ENCODE assay signal across 17 mouse cellular contexts in genomic region chr11:68388655-68389015, GRCm38 (mm10). TPM values are rescaled to one million over a fixed set of nuclear protein-coding genes. Genes with fewer than 3 reads are reported as not detected.
DNase-seq lines count a peak whose midpoint lies in the region; ATAC-seq and TF ChIP-seq lines count a peak whose summit lies in the region.
"Had no signal": no experiment of that assay in that cellular context is flagged by ENCODE, and none has a peak within 500 bp of the region (broad histone marks: within the 10 kb centered on the region; RNA-seq: fewer than 3 reads in every experiment).

No protein-coding gene starts in this region.

- H3K9ac ChIP-seq in hindbrain, embryonic 14.5 days, result no peak overlapping the region
- H3K9ac ChIP-seq in neural tube, embryonic 12.5 days, result no peak overlapping the region
- H3K9ac ChIP-seq in neural tube, embryonic 15.5 days (replicated peaks), result no peak overlapping the region
- H3K9ac ChIP-seq: limb, embryonic 15.5 days had no signal

- H3K36me3 ChIP-seq in hindbrain, embryonic 10.5 days, result peaks cover 7% of the 10 kb centered on the region; the same call in 1 of the 2 replicates
- no peaks in the 10 kb centered on the region for H3K36me3 ChIP-seq in hindbrain, embryonic 14.5 days (replicated peaks; ENCODE audit: control insufficient read depth, insufficient read depth)
- 0 out of 2 replicates have a peak, but pooled peaks cover 3% of the 10 kb centered on the region for H3K36me3 ChIP-seq in neural tube, embryonic 12.5 days
- no peaks in the 10 kb centered on the region for H3K36me3 ChIP-seq in neural tube, embryonic 15.5 days
- H3K36me3 ChIP-seq: embryonic facial prominence, embryonic 10.5 days; limb, embryonic 15.5 days had no signal

- H3K27me3 ChIP-seq in hindbrain, embryonic 10.5 days (ENCODE audit: insufficient read depth, poor library complexity, severe bottlenecking), result peaks cover 98% of the 10 kb centered on the region
- H3K27me3 ChIP-seq in hindbrain, embryonic 14.5 days (ENCODE audit: control insufficient read depth, insufficient read depth, low read length), result peaks cover 79% of the 10 kb centered on the region
- H3K27me3 ChIP-seq in neural tube, embryonic 12.5 days (replicated peaks), result peaks cover 61% of the 10 kb centered on the region
- peaks cover 58% of the 10 kb centered on the region for H3K27me3 ChIP-seq in neural tube, embryonic 15.5 days (replicated peaks)

- H3K4me2 ChIP-seq in hindbrain, embryonic 14.5 days (replicated peaks), result no peak overlapping the region
- H3K4me2 ChIP-seq in neural tube, embryonic 12.5 days (replicated peaks), result peak overlapping the region; percentile 95; the same call in 1 of the 2 replicates
- no peak overlapping the region for H3K4me2 ChIP-seq in neural tube, embryonic 15.5 days
- H3K4me2 ChIP-seq: limb, embryonic 15.5 days had no signal

- intact Hi-C loops in gastrocnemius, adult 2 months (cut with DNase I), result no loop called here

- H3K27ac ChIP-seq in gastrocnemius, adult 2 months, result peak overlapping the region; percentile 56; the same call in 1 of the 2 replicates
- peak overlapping the region; percentile 92; the same call in 1 of the 2 replicates for H3K27ac ChIP-seq in hindbrain, embryonic 10.5 days
- H3K27ac ChIP-seq in hindbrain, embryonic 14.5 days, result no peak overlapping the region
- H3K27ac ChIP-seq in neural tube, embryonic 12.5 days, result no peak overlapping the region
- no peak overlapping the region for H3K27ac ChIP-seq in neural tube, embryonic 15.5 days (replicated peaks)
- H3K27ac ChIP-seq: embryonic facial prominence, embryonic 10.5 days; limb, embryonic 15.5 days had no signal

- ATAC-seq in hindbrain, embryonic 14.5 days (ENCODE audit: low FRiP score), result no peak
- no peak for ATAC-seq in neural tube, embryonic 12.5 days (ENCODE audit: low FRiP score, low read depth)
- ATAC-seq in neural tube, embryonic 15.5 days (ENCODE audit: low FRiP score), result no peak
- ATAC-seq in erythroblast, adult 5-6 weeks (replicated peaks; ENCODE audit: low FRiP score, poor library complexity, severe bottlenecking), result no peak
- ATAC-seq: forebrain, embryonic 14.5 days; hindbrain, embryonic 16.5 days had no signal

- no peak for TF ChIP-seq CTCF in gastrocnemius, adult 2 months (IDR thresholded peaks at IDR 0.05)

- peaks cover 4% of the 10 kb centered on the region; the same call in 1 of the 2 replicates for H3K9me3 ChIP-seq in hindbrain, embryonic 10.5 days
- H3K9me3 ChIP-seq in hindbrain, embryonic 14.5 days (ENCODE audit: control insufficient read depth, low read length), result no peaks in the 10 kb centered on the region
- H3K9me3 ChIP-seq in neural tube, embryonic 12.5 days, result no peaks in the 10 kb centered on the region
- no peaks in the 10 kb centered on the region for H3K9me3 ChIP-seq in neural tube, embryonic 15.5 days (replicated peaks)
- H3K9me3 ChIP-seq: embryonic facial prominence, embryonic 10.5 days; limb, embryonic 15.5 days had no signal

- DNase-seq in gastrocnemius, adult 2 months, result no peak
- DNase-seq in gastrocnemius, postnatal 4 days (ENCODE audit: low spot score in 2 of 2), result no peak
- DNase-seq in hindbrain, embryonic 10.5 days (ENCODE audit: low spot score), result no peak
- DNase-seq in hindbrain, embryonic 14.5 days (ENCODE audit: low spot score), result no peak
- DNase-seq in kidney, postnatal 36 days, result peak; percentile 66 to 82
- DNase-seq: adrenal gland, adult 8-10 months; cerebellum, postnatal 10 days; thymus, adult 2 months had no signal

- WGBS in hindbrain, embryonic 10.5 days, result 38% methylated on average over 1 of the region's 1 CpGs
- WGBS in hindbrain, embryonic 14.5 days, result 39% methylated on average over 1 of the region's 1 CpGs
- WGBS in neural tube, embryonic 12.5 days, result 16% methylated on average over 1 of the region's 1 CpGs
- WGBS in neural tube, embryonic 15.5 days, result 19% methylated on average over 1 of the region's 1 CpGs

- peaks cover 78% of the 10 kb centered on the region for H3K4me1 ChIP-seq in hindbrain, embryonic 10.5 days (replicated peaks)
- peaks cover 33% of the 10 kb centered on the region for H3K4me1 ChIP-seq in hindbrain, embryonic 14.5 days (replicated peaks; ENCODE audit: control insufficient read depth, insufficient read depth, low read length)
- peaks cover 40% of the 10 kb centered on the region for H3K4me1 ChIP-seq in neural tube, embryonic 12.5 days
- peaks cover 54% of the 10 kb centered on the region for H3K4me1 ChIP-seq in neural tube, embryonic 15.5 days

- H3K4me3 ChIP-seq in gastrocnemius, adult 2 months, result no peak overlapping the region
- H3K4me3 ChIP-seq in hindbrain, embryonic 10.5 days, result peak overlapping the region; percentile 72; the same call in 1 of the 2 replicates
- no peak overlapping the region for H3K4me3 ChIP-seq in hindbrain, embryonic 14.5 days (replicated peaks; ENCODE audit: low read length)
- no peak overlapping the region for H3K4me3 ChIP-seq in neural tube, embryonic 12.5 days
- H3K4me3 ChIP-seq in neural tube, embryonic 15.5 days (replicated peaks), result no peak overlapping the region
- H3K4me3 ChIP-seq: erythroblast, embryonic 14.5 days; limb, embryonic 15.5 days; megakaryocyte, embryonic 14.5 days had no signal

RNA-seq across cellular contexts. Expression of gene Ntn1, which starts 12.0 kb away (rescaled TPM):
- total RNA-seq in gastrocnemius, adult 2 months (2021), result 1 to 10 TPM; 4.7 to 8.0 TPM
- total RNA-seq in gastrocnemius, postnatal 4 days (2021), result 10 to 100 TPM; 28.6 to 29.0 TPM
- polyA plus RNA-seq in hindbrain, embryonic 10.5 days (2016; fragmentation: Nextera tagmentation; extraction: Ambion mirVana), result 18.2 and 23.7 TPM in 2 replicates
- 13.1 and 14.1 TPM in 2 replicates for polyA plus RNA-seq in hindbrain, embryonic 14.5 days (2014; fragmentation: Nextera tagmentation; extraction: Ambion mirVana)
- 48.0 and 48.2 TPM in 2 replicates for polyA plus RNA-seq in neural tube, embryonic 12.5 days (2016; fragmentation: Nextera tagmentation; extraction: Ambion mirVana)
- 25.7 and 28.9 TPM in 2 replicates for polyA plus RNA-seq in neural tube, embryonic 15.5 days (2015; fragmentation: Nextera tagmentation; extraction: Ambion mirVana)
- not detected in 2 replicates for total RNA-seq in erythroblast, adult 5-6 weeks (2015; ENCODE audit: low replicate concordance)
- total RNA-seq in erythroblast, adult 5-6 weeks (2017; ENCODE audit: low replicate concordance), result not detected in 2 replicates
- polyA plus RNA-seq: erythroblast, embryonic 14.5 days had no signal

RNA-seq across cellular contexts. Expression of gene Pik3r5, which starts 43.3 kb away (rescaled TPM):
- total RNA-seq in gastrocnemius, adult 2 months (2021), result under 1 TPM; 0.43 to 0.56 TPM
- under 1 TPM; 0.78 to 0.80 TPM for total RNA-seq in gastrocnemius, postnatal 4 days (2021)
- polyA plus RNA-seq in hindbrain, embryonic 10.5 days (2016; fragmentation: Nextera tagmentation; extraction: Ambion mirVana), result 0.88 and 1.2 TPM in 2 replicates
- polyA plus RNA-seq in hindbrain, embryonic 14.5 days (2014; fragmentation: Nextera tagmentation; extraction: Ambion mirVana), result 0.37 and 1.2 TPM in 2 replicates
- 1.3 TPM in 2 replicates for polyA plus RNA-seq in neural tube, embryonic 12.5 days (2016; fragmentation: Nextera tagmentation; extraction: Ambion mirVana)
- 0.72 and 2.0 TPM in 2 replicates for polyA plus RNA-seq in neural tube, embryonic 15.5 days (2015; fragmentation: Nextera tagmentation; extraction: Ambion mirVana)
- 8.3 and 12.5 TPM in 2 replicates for total RNA-seq in erythroblast, adult 5-6 weeks (2015; ENCODE audit: low replicate concordance)
- 2.5 and 7.2 TPM in 2 replicates for total RNA-seq in erythroblast, adult 5-6 weeks (2017; ENCODE audit: low replicate concordance)

Comparison
In these comparisons a context has a peak if more than half of its experiments do, and no peak if none do; other contexts are left out.
1. H3K27ac ChIP-seq: peak in gastrocnemius, adult 2 months (single experiment) and hindbrain, embryonic 10.5 days (single experiment); none in hindbrain, embryonic 14.5 days (single experiment), neural tube, embryonic 12.5 days (single experiment) and neural tube, embryonic 15.5 days (single experiment).
2. DNase-seq: peak in kidney, postnatal 36 days (2 of 2); none in gastrocnemius, adult 2 months (single experiment), gastrocnemius, postnatal 4 days (0 of 2), hindbrain, embryonic 10.5 days (single experiment) and hindbrain, embryonic 14.5 days (single experiment).